In genomic region chr10:118827116-118827515, GRCm38 (mm10) we compare ENCODE assay signal across 20 mouse cellular contexts. TPM values are rescaled to one million over a fixed set of nuclear protein-coding genes. Genes with fewer than 3 reads are reported as not detected.
DNase-seq lines count a peak whose midpoint lies in the region; ATAC-seq lines count a peak whose summit lies in the region.
"Had no signal": no experiment of that assay in that cellular context is flagged by ENCODE, and none has a peak within 500 bp of the region (broad histone marks: within the 10 kb centered on the region; RNA-seq: fewer than 3 reads in every experiment).

No protein-coding gene starts in this region.

- H3K4me3 ChIP-seq in kidney, embryonic 16.5 days (ENCODE audit: low read length), result no peak overlapping the region
- H3K4me3 ChIP-seq: embryonic facial prominence, embryonic 12.5 days; forebrain, embryonic 15.5 days; heart, embryonic 13.5 days; hindbrain, embryonic 15.5 days had no signal

- no peak overlapping the region for H3K4me2 ChIP-seq in kidney, embryonic 16.5 days (replicated peaks; ENCODE audit: low read depth, low read length)
- H3K4me2 ChIP-seq: embryonic facial prominence, embryonic 12.5 days; forebrain, embryonic 15.5 days; heart, embryonic 13.5 days; hindbrain, embryonic 15.5 days had no signal

- no peaks in the 10 kb centered on the region for H3K27me3 ChIP-seq in kidney, embryonic 16.5 days (ENCODE audit: insufficient read depth, low read length)
- H3K27me3 ChIP-seq: CH12.LX; embryonic facial prominence, embryonic 12.5 days; forebrain, embryonic 15.5 days; heart, embryonic 13.5 days; hindbrain, embryonic 15.5 days; Patski had no signal

- 86% methylated on average over 7 of the region's 7 CpGs for WGBS in kidney, embryonic 16.5 days

- no peaks in the 10 kb centered on the region for H3K4me1 ChIP-seq in kidney, embryonic 16.5 days (ENCODE audit: insufficient read depth, low read length)
- H3K4me1 ChIP-seq: embryonic facial prominence, embryonic 12.5 days; hindbrain, embryonic 15.5 days had no signal

- H3K27ac ChIP-seq in kidney, embryonic 16.5 days (ENCODE audit: low read length), result no peak overlapping the region
- H3K27ac ChIP-seq: embryonic facial prominence, embryonic 12.5 days; forebrain, embryonic 15.5 days; heart, embryonic 13.5 days; hindbrain, embryonic 15.5 days had no signal

- no peaks in the 10 kb centered on the region for H3K36me3 ChIP-seq in kidney, embryonic 16.5 days (ENCODE audit: insufficient read depth, low read length)
- H3K36me3 ChIP-seq: embryonic facial prominence, embryonic 12.5 days; forebrain, embryonic 15.5 days; heart, embryonic 13.5 days; hindbrain, embryonic 15.5 days had no signal

- ATAC-seq in kidney, embryonic 16.5 days (ENCODE audit: low FRiP score, low TSS enrichment), result no peak
- ATAC-seq: forebrain, embryonic 15.5 days; Patski had no signal

- no peak overlapping the region for H3K9ac ChIP-seq in kidney, embryonic 16.5 days (replicated peaks; ENCODE audit: low read length)
- H3K9ac ChIP-seq: embryonic facial prominence, embryonic 12.5 days; forebrain, embryonic 15.5 days; heart, embryonic 13.5 days; hindbrain, embryonic 15.5 days had no signal

- peak; percentile 12 for DNase-seq in T-cell, adult 2 months (ENCODE audit: low spot score)
- peak; percentile 55 for DNase-seq in naive thymus-derived CD4-positive, alpha-beta T cell, adult 2 months (ENCODE audit: low read depth)
- peak; percentile 58 to 65 for DNase-seq in thymus, postnatal 10 days (ENCODE audit: low spot score in 2 of 2)
- peak; percentile 57 for DNase-seq in thymus, postnatal 4 days
- DNase-seq in cerebellum, postnatal 10 days, result no peak
- no peak for DNase-seq in spleen, adult 12 weeks (ENCODE audit: low spot score)
- DNase-seq: adrenal gland, adult 2 months; adrenal gland, postnatal 36 days; cerebellum, adult 11 months; cerebellum, adult 8-10 months; cerebellum, postnatal 25 days; gastrocnemius, postnatal 14 days; heart, postnatal 36 days had no signal

- no peaks in the 10 kb centered on the region for H3K9me3 ChIP-seq in kidney, embryonic 16.5 days (ENCODE audit: low read length)
- H3K9me3 ChIP-seq: embryonic facial prominence, embryonic 12.5 days; forebrain, embryonic 15.5 days; heart, embryonic 13.5 days; hindbrain, embryonic 15.5 days had no signal

RNA-seq across cellular contexts. Expression of gene Dyrk2, which starts 42.9 kb away (rescaled TPM):
- polyA plus RNA-seq in kidney, embryonic 16.5 days (2015; fragmentation: Nextera tagmentation; extraction: Ambion mirVana), result 7.6 and 8.4 TPM in 2 replicates

Comparison
In these comparisons a context has a peak if more than half of its experiments do, and no peak if none do; other contexts are left out.
1. DNase-seq: peak in T-cell, adult 2 months (single experiment), naive thymus-derived CD4-positive, alpha-beta T cell, adult 2 months (single experiment), thymus, postnatal 10 days (2 of 2) and thymus, postnatal 4 days (single experiment); none in cerebellum, postnatal 10 days (0 of 2) and spleen, adult 12 weeks (single experiment).